Mouse (Mus musculus) embryonic fibroblast, embryonic 13.5 days (primary cell): ENCODE results near the gene Rubcnl.

Experiments
- CTCF ChIP-seq: IDR thresholded peaks from 2 replicates; pipeline ENCODE4 v1.5.1; 2011; ENCODE audit warnings: mild to moderate bottlenecking, control low read depth, low read length, moderate library complexity, borderline replicate concordance; ENCODE audit not compliant: insufficient read depth
- POLR2A ChIP-seq: IDR thresholded peaks from 2 replicates; pipeline ENCODE4 v1.6.1; 2011; ENCODE audit warnings: low read depth, mild to moderate bottlenecking, control low read depth, low read length, moderate library complexity

- TF ChIP-seq CTCF: no peak
- TF ChIP-seq POLR2A: no peak
Observed at GRCm38 (mm10) chr14:75020581-75021253, 4.9 kb downstream of the Rubcnl start.
